Mouse (Mus musculus) kidney, adult 2 months (tissue): ENCODE data around the gene Gh.

Experiments used
- CTCF ChIP-seq: fragments of 200-500 bp; conservative IDR thresholded peaks from 2 replicates; pipeline ENCODE4 v1.5.1; 2011; ENCODE audit warnings: low read depth, mild to moderate bottlenecking, control low read depth, low read length, moderate library complexity, mixed read lengths; ENCODE audit not compliant: insufficient read depth, insufficient read length
- POLR2A ChIP-seq: fragments of 200-500 bp; IDR thresholded peaks from one replicate; pipeline ENCODE4 v1.6.1; 2011; ENCODE audit warnings: low read depth, low read length, control low read depth

GRCm38 (mm10) chr11:106324858-106325257 is 23.2 kb upstream of the Gh start:
- TF ChIP-seq CTCF (no peak), POLR2A (no peak)
